19 mouse cellular contexts compared by ENCODE assay signal in the genomic region with DNA sequence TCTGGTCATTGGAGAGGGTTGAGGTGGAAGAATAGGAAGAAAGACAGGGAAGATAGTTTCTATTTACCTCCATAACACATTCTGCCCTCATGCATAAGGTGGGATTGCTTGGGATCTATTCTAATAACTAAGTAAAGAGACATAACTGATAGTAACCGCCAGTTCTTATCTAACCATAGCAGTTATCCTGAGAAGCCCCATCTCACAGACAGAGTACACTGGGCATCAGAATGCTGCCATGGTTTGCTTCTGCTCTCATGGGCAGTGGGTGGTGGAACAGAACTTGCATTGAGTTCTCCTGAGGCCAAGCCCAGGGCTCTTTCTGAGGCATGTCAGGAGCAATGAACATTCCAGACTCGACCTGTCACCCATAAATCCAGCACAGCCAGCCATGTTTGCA.
DNase-seq lines count a peak whose midpoint lies in the region; ATAC-seq and TF ChIP-seq lines count a peak whose summit lies in the region.
"Had no signal": no experiment of that assay in that cellular context is flagged by ENCODE, and none has a peak within 500 bp of the region (broad histone marks: within the 10 kb centered on the region; RNA-seq: fewer than 3 reads in every experiment).

No protein-coding gene starts in this region.

- TF ChIP-seq CTCF in layer of hippocampus, adult 2 months (conservative IDR thresholded peaks at IDR 0.05) = no peak

- DNase-seq in layer of hippocampus, adult 2 months (ENCODE audit: low spot score in 2 of 2) = no peak
- no peak for DNase-seq in layer of hippocampus, adult 9-11 months
- DNase-seq in adipocyte (ENCODE audit: low spot score) = peak; percentile 43
- DNase-seq in left cerebral cortex, adult 9 months (ENCODE audit: low spot score in 2 of 2) = no peak
- DNase-seq: adrenal gland, postnatal 10 days; cerebellum, adult 8-10 months; cerebellum, postnatal 14 days; embryo, embryonic 11 days; gastrocnemius, postnatal 10 days; heart, adult 18-20 months had no signal

- H3K27ac ChIP-seq in layer of hippocampus, adult 2 months = peak overlapping the region; percentile 2; the same call in 1 of the 2 replicates
- 0 out of 2 replicates have a peak overlapping the region, but pooled peaks have one; percentile 3 for H3K27ac ChIP-seq in brown adipose tissue, adult 24 weeks (replicated peaks; ENCODE audit: low read depth, low read length)
- H3K27ac ChIP-seq: embryonic facial prominence, embryonic 15.5 days; heart, embryonic 15.5 days; hindbrain, embryonic 10.5 days; hindbrain, embryonic 14.5 days had no signal

- peak; percentile 75 for ATAC-seq in megakaryocyte-erythroid progenitor cell, adult 5-6 weeks (replicated peaks; ENCODE audit: low FRiP score, low TSS enrichment, poor library complexity, severe bottlenecking)
- ATAC-seq in erythroid progenitor cell, adult 5-6 weeks (replicated peaks; ENCODE audit: low FRiP score, poor library complexity, severe bottlenecking) = no peak
- ATAC-seq: forebrain, embryonic 16.5 days had no signal

- no peaks in the 10 kb centered on the region; the same call in 1 of the 2 replicates for H3K4me1 ChIP-seq in brown adipose tissue, adult 24 weeks (ENCODE audit: control insufficient read depth, insufficient read depth, insufficient read length, low read length)
- H3K4me1 ChIP-seq: embryonic facial prominence, embryonic 15.5 days; hindbrain, embryonic 10.5 days had no signal

- no peak overlapping the region for H3K4me3 ChIP-seq in layer of hippocampus, adult 2 months
- no peak overlapping the region for H3K4me3 ChIP-seq in brown adipose tissue, adult 24 weeks (ENCODE audit: insufficient read depth, low read depth, low read length)
- H3K4me3 ChIP-seq: embryonic facial prominence, embryonic 15.5 days; erythroblast, embryonic 14.5 days; heart, embryonic 15.5 days; hindbrain, embryonic 10.5 days had no signal
